Mouse (Mus musculus): ENCODE measurements around the gene Trappc2.

GRCm38 (mm10) chrX:166454331-166454730 lies 14.0 kb downstream of the Trappc2 start:
- peak; percentile 23; the same call in 1 of the 2 replicates for TF ChIP-seq CTCF (IDR thresholded peaks at IDR 0.05; ENCODE audit: low read depth)
- TF ChIP-seq EP300 (IDR thresholded peaks at IDR 0.05; ENCODE audit: low read depth), result no peak

Measured in liver, postnatal 0 days (tissue).